Mouse (Mus musculus) C2C12 (cell line): ENCODE measurements around the gene Lcn8. TPM values are rescaled to one million over a fixed set of nuclear protein-coding genes. Genes with fewer than 3 reads are reported as not detected.
"Not testable (repeated sequence)": the region's sequence is repeated elsewhere in the genome, so short reads cannot be mapped to it uniquely, and the experiment has no call there.

Source experiments
- H3K27me3 ChIP-seq: one replicate; pipeline ENCODE4 v1.6.1; 2011; ENCODE audit not compliant: control insufficient read depth, insufficient read depth, insufficient read length
- H3K36me3 ChIP-seq: one replicate; pipeline ENCODE4 v1.6.1; 2011; ENCODE audit not compliant: control insufficient read depth, insufficient read depth
- H3K4me3 ChIP-seq: one replicate; pipeline ENCODE4 v1.5.1; 2011; ENCODE audit warnings: mild to moderate bottlenecking, control low read depth; ENCODE audit not compliant: poor library complexity, insufficient read depth, severe bottlenecking
- H3K79me2 ChIP-seq: one replicate; pipeline ENCODE4 v1.6.1; 2011; ENCODE audit not compliant: control insufficient read depth, insufficient read depth
- H3K79me3 ChIP-seq: one replicate; pipeline ENCODE4 v1.6.1; 2011; ENCODE audit warnings: low read depth, control low read depth
- H3ac ChIP-seq: one replicate; pipeline ENCODE3; 2011; ENCODE audit warnings: low read depth; ENCODE audit not compliant: control insufficient read depth, insufficient read length
- CEBPB ChIP-seq: IDR thresholded peaks from one replicate; pipeline ENCODE4 v1.6.1; 2011; ENCODE audit warnings: low read depth, mild to moderate bottlenecking, control low read depth, moderate library complexity
- CTCF ChIP-seq: IDR thresholded peaks from one replicate; pipeline ENCODE4 v1.5.1; 2011; ENCODE audit not compliant: control insufficient read depth, insufficient read depth, insufficient read length
- FOSL1 ChIP-seq: IDR thresholded peaks from one replicate; pipeline ENCODE4 v1.8.0; 2011; ENCODE audit warnings: mild to moderate bottlenecking, low read length; ENCODE audit not compliant: poor library complexity, insufficient read depth, severe bottlenecking
- MAX ChIP-seq: IDR thresholded peaks from one replicate; pipeline ENCODE4 v1.6.1; 2011; ENCODE audit warnings: mild to moderate bottlenecking, control low read depth
- MYOD1 ChIP-seq: IDR thresholded peaks from one replicate; pipeline ENCODE4 v1.6.1; 2011; ENCODE audit warnings: low read depth; ENCODE audit not compliant: control insufficient read depth, insufficient read length
- MYOG ChIP-seq: IDR thresholded peaks from one replicate; pipeline ENCODE4 v1.6.1; 2011; ENCODE audit not compliant: control insufficient read depth, insufficient read length; ENCODE audit errors: extremely low read depth
- USF1 ChIP-seq: IDR thresholded peaks from one replicate; pipeline ENCODE4 v1.6.1; 2011; ENCODE audit warnings: low read depth, mild to moderate bottlenecking, control low read depth, moderate library complexity
- polyA plus RNA-seq: library from polyadenylated mRNA; unstranded; fragments of >200 nt; fragmentation: generic; extraction: Trizol; gene quantifications from one replicate; pipeline ENCODE4 v1.2.1, GENCODE M21; 2012; ENCODE audit warnings: missing spikeins

Gene Lcn8
- polyA plus RNA-seq, 1 experiment, result not detected

DNA sequence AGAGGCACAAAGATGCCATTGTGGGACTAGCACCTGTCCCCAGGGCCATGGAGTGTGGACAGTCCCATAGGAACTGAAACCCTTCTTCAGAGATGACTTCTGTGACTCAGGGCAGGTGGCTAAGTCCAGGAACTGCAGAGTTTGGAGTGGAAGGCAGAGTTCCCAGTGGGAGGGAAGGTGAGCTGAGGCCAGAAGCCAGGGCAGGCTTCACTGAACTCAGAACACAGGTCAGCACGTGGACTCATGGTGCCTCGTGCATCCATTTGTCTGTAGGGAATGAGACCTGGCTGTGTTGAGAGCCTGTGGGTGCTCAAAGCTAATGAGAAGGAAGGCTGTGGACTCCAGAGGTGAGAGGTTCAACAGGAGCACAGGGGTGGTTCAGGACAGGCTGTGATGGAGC, 45.8 kb downstream of the Lcn8 start:
- Histone ChIP-seq H3K36me3 (no peaks in the 10 kb centered on the region), H3ac (no peak overlapping the region), H3K4me3 (no peak overlapping the region), H3K79me3 (no peaks in the 10 kb centered on the region), H3K79me2 (no peaks in the 10 kb centered on the region), H3K27me3 (peaks cover 47% of the 10 kb centered on the region)
- TF ChIP-seq CEBPB (no peak), MAX (no peak), CTCF (no peak), USF1 (no peak), FOSL1 (no peak), MYOG (no peak), MYOD1 (no peak)

GRCm38 (mm10) chr2:25699743-25700142, 46.8 kb downstream of the Lcn8 start, which contains the start of gene Obp2a:
TSS of gene Obp2a (plus strand) at chr2:25700043.
- H3K79me2 ChIP-seq, H3K79me3 ChIP-seq: not testable (repeated sequence)
- H3K27me3 ChIP-seq, result peaks cover 50% of the 10 kb centered on the region

DNA sequence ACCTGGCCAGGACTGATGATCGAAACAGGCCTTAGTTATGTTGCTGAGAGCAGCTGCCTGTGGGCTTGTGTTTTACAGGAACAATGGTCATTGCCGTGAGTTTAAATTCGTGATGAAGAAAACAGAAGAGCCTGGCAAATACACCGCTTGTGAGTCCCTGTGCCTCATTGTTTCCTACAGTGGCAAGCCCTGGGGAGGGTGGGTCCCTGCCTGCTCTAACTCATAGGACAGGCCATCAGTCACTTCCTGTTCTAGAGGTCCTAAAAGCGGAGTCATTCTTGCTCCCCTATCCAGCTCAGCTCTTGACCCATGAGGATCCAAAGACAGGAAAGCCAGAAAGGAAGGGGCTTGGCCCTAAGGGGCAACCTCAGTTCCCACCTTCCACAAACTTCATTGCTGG, 48.1 kb downstream of the Lcn8 start:
- H3K79me2 ChIP-seq, result no peaks in the 10 kb centered on the region
- H3K27me3 ChIP-seq, result peaks cover 56% of the 10 kb centered on the region

More at GRCm38 (mm10) chr2:25699743-25700142, 46.8 kb downstream of the Lcn8 start, which contains the start of gene Obp2a:
- not testable (repeated sequence) for H3K4me3 ChIP-seq, H3K36me3 ChIP-seq, H3ac ChIP-seq

DNA sequence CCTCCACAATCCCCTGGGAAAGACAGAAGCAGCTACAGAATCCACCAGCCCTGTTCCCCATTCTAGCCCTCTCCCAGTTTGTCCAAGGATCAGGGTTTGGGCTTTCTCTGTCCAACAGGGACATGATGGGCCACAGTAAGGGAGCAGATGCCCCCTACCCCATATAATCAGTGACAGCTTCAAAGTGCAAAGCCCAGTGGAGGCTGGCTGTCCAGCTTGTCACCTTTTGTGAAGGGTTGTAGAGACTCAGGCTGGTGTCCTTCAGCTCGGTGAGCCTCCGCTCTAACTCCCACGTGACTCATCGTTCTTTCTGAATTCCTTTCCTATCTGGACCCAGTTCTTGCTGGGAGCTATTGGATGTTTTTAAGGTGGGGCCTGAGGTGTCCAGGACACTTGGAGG, 50.8 kb downstream of the Lcn8 start:
- TF ChIP-seq CTCF, result no peak
- Histone ChIP-seq H3K79me2 (no peaks in the 10 kb centered on the region), H3K4me3 (no peak overlapping the region), H3K79me3 (no peaks in the 10 kb centered on the region), H3K36me3 (no peaks in the 10 kb centered on the region), H3K27me3 (peaks cover 64% of the 10 kb centered on the region), H3ac (no peak overlapping the region)

More for the DNA sequence above, 48.1 kb downstream of the Lcn8 start:
- TF ChIP-seq FOSL1 (no peak), CTCF (no peak), CEBPB (no peak), MAX (no peak), MYOG (no peak)
- H3K79me3 ChIP-seq, result no peaks in the 10 kb centered on the region
- H3K36me3 ChIP-seq, result no peaks in the 10 kb centered on the region
- H3ac ChIP-seq, result no peak overlapping the region
- H3K4me3 ChIP-seq, result no peak overlapping the region

Other genes starting within 250 kb of the Lcn8 start
- gene Fut7, start 229.9 kb upstream of the Lcn8 start, polyA plus RNA-seq, result 0.08 TPM
- gene Abca2, start 224.4 kb upstream of the Lcn8 start, polyA plus RNA-seq, result 4.2 TPM
- 0.15 TPM for gene Clic3, start 196.3 kb upstream of the Lcn8 start, polyA plus RNA-seq
- 12.3 TPM for gene Paxx, start 192.0 kb upstream of the Lcn8 start, polyA plus RNA-seq
- gene Ptgds, start 183.1 kb upstream of the Lcn8 start, polyA plus RNA-seq, result not detected
- not detected for gene Lcn12, start 159.2 kb upstream of the Lcn8 start, polyA plus RNA-seq
- gene Fbxw5, start 152.4 kb upstream of the Lcn8 start, polyA plus RNA-seq, result 35.8 TPM
- gene C8g, start 151.4 kb upstream of the Lcn8 start, polyA plus RNA-seq, result 0.32 TPM
- 28.8 TPM for gene Traf2, start 106.2 kb upstream of the Lcn8 start, polyA plus RNA-seq
- 340 TPM for gene Edf1, start 95.3 kb upstream of the Lcn8 start, polyA plus RNA-seq
- gene Mamdc4, start 78.3 kb upstream of the Lcn8 start, polyA plus RNA-seq, result 5.7 TPM
- 94.2 TPM for gene Phpt1, start 77.9 kb upstream of the Lcn8 start, polyA plus RNA-seq
- gene Ajm1, start 71.4 kb upstream of the Lcn8 start, polyA plus RNA-seq, result 0.29 TPM
- 58.9 TPM for gene Rabl6, start 44.6 kb upstream of the Lcn8 start, polyA plus RNA-seq
- 0.15 TPM for gene Ccdc183, start 35.4 kb upstream of the Lcn8 start, polyA plus RNA-seq
- gene Tmem141, start 31.1 kb upstream of the Lcn8 start, polyA plus RNA-seq, result 12.9 TPM
- gene Fcna, start 25.1 kb upstream of the Lcn8 start, polyA plus RNA-seq, result 0.14 TPM
- gene Lcn5, start 4.8 kb downstream of the Lcn8 start, polyA plus RNA-seq, result not detected
- not detected for gene Lcn6, start 23.7 kb downstream of the Lcn8 start, polyA plus RNA-seq
- gene Lcn10, start 29.6 kb downstream of the Lcn8 start, polyA plus RNA-seq, result not detected
- not detected for gene Obp2a, start 46.9 kb downstream of the Lcn8 start, polyA plus RNA-seq
- gene Bmyc, start 53.6 kb downstream of the Lcn8 start, polyA plus RNA-seq, result 1.0 TPM
- not detected for gene Obp2b, start 83.9 kb downstream of the Lcn8 start, polyA plus RNA-seq
- not detected for gene Lcn3, start 112.4 kb downstream of the Lcn8 start, polyA plus RNA-seq
- not detected for gene Lcn11, start 123.9 kb downstream of the Lcn8 start, polyA plus RNA-seq
- not detected for gene Gm13539, start 129.1 kb downstream of the Lcn8 start, polyA plus RNA-seq
- gene Glt6d1, start 162.7 kb downstream of the Lcn8 start, polyA plus RNA-seq, result not detected
- gene Lcn9, start 170.0 kb downstream of the Lcn8 start, polyA plus RNA-seq, result not detected
- not detected for gene Sohlh1, start 194.1 kb downstream of the Lcn8 start, polyA plus RNA-seq
- gene Kcnt1, start 210.6 kb downstream of the Lcn8 start, polyA plus RNA-seq, result not detected